Comparison of ENCODE assay signal across 11 mouse cellular contexts in genomic region chr13:54023311-54023710, GRCm38 (mm10). TPM values are rescaled to one million over a fixed set of nuclear protein-coding genes. Genes with fewer than 3 reads are reported as not detected.
DNase-seq lines count a peak whose midpoint lies in the region; ATAC-seq and TF ChIP-seq lines count a peak whose summit lies in the region.
"Had no signal": no experiment of that assay in that cellular context is flagged by ENCODE, and none has a peak within 500 bp of the region (broad histone marks: within the 10 kb centered on the region; RNA-seq: fewer than 3 reads in every experiment).

No protein-coding gene starts in this region.

- peak; percentile 60 for DNase-seq in hindbrain, postnatal 0 days (ENCODE audit: low spot score)
- DNase-seq in cerebellum, adult 11 months, result peak; percentile 19
- DNase-seq in cerebellum, adult 9-10 months, result peak; percentile 23
- peak; percentile 35 to 48 for DNase-seq in left cerebral cortex, postnatal 14 days (ENCODE audit: low spot score in 2 of 2)
- no peak for DNase-seq in urinary bladder, adult 18-20 months (ENCODE audit: low spot score in 2 of 2)
- no peak for DNase-seq in urinary bladder, postnatal 25 days (ENCODE audit: low spot score)
- DNase-seq: kidney, postnatal 36 days had no signal

- no peaks in the 10 kb centered on the region for H3K36me3 ChIP-seq in hindbrain, postnatal 0 days (ENCODE audit: insufficient read depth, low read length)
- no peaks in the 10 kb centered on the region for H3K36me3 ChIP-seq in hindbrain, embryonic 12.5 days

- no peak for TF ChIP-seq CTCF in hindbrain, postnatal 0 days (IDR thresholded peaks at IDR 0.05; ENCODE audit: low read depth)

- no peak for ATAC-seq in hindbrain, postnatal 0 days
- no peak for ATAC-seq in hindbrain, embryonic 12.5 days (ENCODE audit: low FRiP score)

- H3K4me1 ChIP-seq in hindbrain, postnatal 0 days (ENCODE audit: insufficient read depth, low read length), result peaks cover 3% of the 10 kb centered on the region
- H3K4me1 ChIP-seq in hindbrain, embryonic 12.5 days, result no peaks in the 10 kb centered on the region

- 54% methylated on average over 5 of the region's 5 CpGs for WGBS in hindbrain, postnatal 0 days
- WGBS in hindbrain, embryonic 12.5 days, result 65% methylated on average over 5 of the region's 5 CpGs

- H3K9ac ChIP-seq in hindbrain, postnatal 0 days (replicated peaks; ENCODE audit: low read length), result no peak overlapping the region
- no peak overlapping the region for H3K9ac ChIP-seq in hindbrain, embryonic 12.5 days

- H3K4me2 ChIP-seq in hindbrain, postnatal 0 days (ENCODE audit: low read depth, low read length), result no peak overlapping the region
- no peak overlapping the region for H3K4me2 ChIP-seq in hindbrain, embryonic 12.5 days (replicated peaks)

- H3K9me3 ChIP-seq in hindbrain, postnatal 0 days (ENCODE audit: low read length), result no peaks in the 10 kb centered on the region
- H3K9me3 ChIP-seq in hindbrain, embryonic 12.5 days (replicated peaks), result no peaks in the 10 kb centered on the region

- H3K27ac ChIP-seq in hindbrain, postnatal 0 days, result no peak overlapping the region
- no peak overlapping the region for H3K27ac ChIP-seq in hindbrain, embryonic 12.5 days

- H3K27me3 ChIP-seq in hindbrain, postnatal 0 days (ENCODE audit: insufficient read depth, low read length), result no peaks in the 10 kb centered on the region
- no peaks in the 10 kb centered on the region for H3K27me3 ChIP-seq in hindbrain, embryonic 12.5 days

- intact Hi-C loops in left cerebral cortex, postnatal 14 days (cut with DNase I), result no loop called here

- no peak overlapping the region for H3K4me3 ChIP-seq in hindbrain, postnatal 0 days (ENCODE audit: low read length)
- no peak overlapping the region for H3K4me3 ChIP-seq in hindbrain, embryonic 12.5 days

RNA-seq across cellular contexts. Expression of gene Drd1, which starts 32.2 kb away (rescaled TPM):
- 1.2 and 2.1 TPM in 2 replicates for total RNA-seq in hindbrain, postnatal 0 days (2014; rRNA removed)
- 1.2 TPM in 2 replicates for polyA plus RNA-seq in hindbrain, postnatal 0 days (2015; fragmentation: Nextera tagmentation; extraction: Ambion mirVana)
- polyA plus RNA-seq in hindbrain, embryonic 12.5 days (2016; fragmentation: Nextera tagmentation; extraction: Ambion mirVana), result 1.4 and 1.9 TPM in 2 replicates
- total RNA-seq in left cerebral cortex, postnatal 14 days (2021), result 10 to 100 TPM; 17.9 to 29.4 TPM
- total RNA-seq: liver, adult 2 months; megakaryocyte-erythroid progenitor cell, adult 5-6 weeks had no signal
- polyA plus RNA-seq: heart, embryonic 16.5 days; liver, adult 2 months had no signal

RNA-seq across cellular contexts. Expression of gene Sfxn1, which starts 48.4 kb away (rescaled TPM):
- total RNA-seq in hindbrain, postnatal 0 days (2014; rRNA removed), result 64.5 and 73.7 TPM in 2 replicates
- polyA plus RNA-seq in hindbrain, postnatal 0 days (2015; fragmentation: Nextera tagmentation; extraction: Ambion mirVana), result 102 and 103 TPM in 2 replicates
- 71.1 and 72.6 TPM in 2 replicates for polyA plus RNA-seq in hindbrain, embryonic 12.5 days (2016; fragmentation: Nextera tagmentation; extraction: Ambion mirVana)
- 10 to 100 TPM; 48.4 to 53.7 TPM for total RNA-seq in left cerebral cortex, postnatal 14 days (2021)

Comparison
In these comparisons a context has a peak if more than half of its experiments do, and no peak if none do; other contexts are left out.
1. DNase-seq: peak in hindbrain, postnatal 0 days (single experiment), cerebellum, adult 11 months (single experiment), cerebellum, adult 9-10 months (single experiment) and left cerebral cortex, postnatal 14 days (2 of 2); none in urinary bladder, adult 18-20 months (0 of 2) and urinary bladder, postnatal 25 days (single experiment).